Mouse (Mus musculus): ENCODE results near the gene Eif4h.

DNA sequence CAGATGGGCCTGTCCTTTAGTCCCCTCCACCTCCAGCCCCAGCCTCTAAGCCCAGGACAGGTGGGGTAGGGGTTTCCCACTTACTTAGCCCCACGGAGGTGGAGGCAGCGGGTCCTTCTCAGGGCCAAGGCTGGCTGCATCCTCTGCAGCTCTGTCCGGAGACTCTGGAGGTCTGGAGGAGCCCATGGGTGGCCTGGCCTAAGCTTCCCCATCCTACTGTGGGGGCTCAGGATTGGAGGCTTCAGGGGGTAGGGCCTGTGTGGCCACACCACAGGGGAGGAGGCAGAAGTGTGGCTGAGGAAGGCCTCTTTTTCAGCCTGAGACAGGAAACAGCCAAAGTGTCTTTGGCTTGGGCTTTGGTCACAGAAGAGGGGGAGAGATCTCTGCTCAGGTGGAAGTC lies 38.7 kb upstream of the Eif4h start:
- TF ChIP-seq POLR2A (IDR thresholded peaks at IDR 0.05; ENCODE audit: low read depth, low read length) (no peak), CTCF (IDR thresholded peaks at IDR 0.05; ENCODE audit: extremely low read depth, insufficient read depth, insufficient read length, insufficient replicate concordance) (no peak)
